Mouse (Mus musculus) lung, postnatal 0 days (tissue): ENCODE data around the gene Prkg1.

Source experiments
- CTCF ChIP-seq: IDR thresholded peaks from 2 replicates; pipeline ENCODE4 v1.5.1; 2016; ENCODE audit warnings: antibody characterized with exemption, mild to moderate bottlenecking
- EP300 ChIP-seq: IDR thresholded peaks from 2 replicates; pipeline ENCODE4 v1.6.1; 2016; ENCODE audit warnings: antibody characterized with exemption, mild to moderate bottlenecking, control low read depth

GRCm38 (mm10) chr19:31650452-31650851 is 114.4 kb downstream of the Prkg1 start:
- TF ChIP-seq CTCF (no peak), EP300 (no peak)
